ENCODE assay signal across 34 mouse cellular contexts in the genomic region with DNA sequence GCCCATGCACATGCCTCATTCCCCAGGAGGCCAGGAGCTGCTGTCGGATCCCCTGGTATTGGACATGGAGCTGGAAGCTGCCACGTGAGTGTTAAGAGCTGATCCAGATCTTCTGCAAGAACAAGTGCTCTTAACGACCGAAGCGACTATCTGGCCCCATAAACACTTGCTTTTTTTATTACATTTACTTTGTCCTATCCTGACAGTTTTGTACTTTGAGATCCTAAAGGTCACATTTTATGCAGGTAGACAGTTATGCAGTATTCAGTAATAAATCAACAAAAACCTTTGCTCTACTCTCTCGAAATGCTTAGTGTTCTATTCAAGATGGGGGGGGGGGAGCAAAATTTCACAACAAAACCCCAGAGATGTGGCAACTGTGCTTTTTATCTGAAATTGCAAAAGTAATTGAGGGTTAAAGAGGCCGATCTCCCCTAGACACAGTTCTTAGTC. TPM values are rescaled to one million over a fixed set of nuclear protein-coding genes. Genes with fewer than 3 reads are reported as not detected.
A peak's percentile ranks its signal among the peaks of the same experiment; 100 is the strongest.
DNase-seq lines count a peak whose midpoint lies in the region; ATAC-seq and TF ChIP-seq lines count a peak whose summit lies in the region.
"Had no signal": no experiment of that assay in that cellular context is flagged by ENCODE, and none has a peak within 500 bp of the region (broad histone marks: within the 10 kb centered on the region; RNA-seq: fewer than 3 reads in every experiment).

No protein-coding gene starts in this region.

- no peak for TF ChIP-seq POLR2A in liver, adult 2 months (IDR thresholded peaks at IDR 0.05; ENCODE audit: extremely low read depth, insufficient read depth, low read length)

- H3K27ac ChIP-seq in kidney, embryonic 16.5 days (ENCODE audit: low read length), result no peak overlapping the region
- peak overlapping the region; percentile 89 for H3K27ac ChIP-seq in liver, adult 2 months (replicated peaks; ENCODE audit: insufficient read depth, low read depth, low read length)
- H3K27ac ChIP-seq: embryonic facial prominence, embryonic 10.5 days; embryonic facial prominence, embryonic 15.5 days; forebrain, embryonic 12.5 days; heart, embryonic 10.5 days; heart, embryonic 15.5 days; left cerebral cortex, adult 2 months; limb, embryonic 12.5 days; liver, embryonic 12.5 days; macrophage; neural tube, embryonic 15.5 days had no signal

- 62% methylated on average over 7 of the region's 7 CpGs for WGBS in kidney, embryonic 16.5 days
- 22% methylated on average over 7 of the region's 7 CpGs for WGBS in liver, adult 2 months

- TF ChIP-seq CTCF in liver, adult 2 months (IDR thresholded peaks at IDR 0.05; ENCODE audit: low read depth, low read length), result no peak

- H3K27me3 ChIP-seq in kidney, embryonic 16.5 days (ENCODE audit: insufficient read depth, low read length), result no peaks in the 10 kb centered on the region
- no peaks in the 10 kb centered on the region for H3K27me3 ChIP-seq in liver, adult 2 months (ENCODE audit: control insufficient read depth, insufficient read depth, low read length)
- H3K27me3 ChIP-seq: embryonic facial prominence, embryonic 15.5 days; forebrain, embryonic 12.5 days; heart, embryonic 15.5 days; limb, embryonic 12.5 days; liver, embryonic 12.5 days; neural tube, embryonic 15.5 days had no signal

- peaks cover 12% of the 10 kb centered on the region for H3K4me1 ChIP-seq in kidney, embryonic 16.5 days (ENCODE audit: insufficient read depth, low read length)
- peaks cover 23% of the 10 kb centered on the region for H3K4me1 ChIP-seq in liver, adult 2 months (ENCODE audit: control insufficient read depth, insufficient read depth, low read length)

- H3K9me3 ChIP-seq in kidney, embryonic 16.5 days (ENCODE audit: low read length), result no peaks in the 10 kb centered on the region
- H3K9me3 ChIP-seq: embryonic facial prominence, embryonic 10.5 days; embryonic facial prominence, embryonic 15.5 days; forebrain, embryonic 12.5 days; heart, embryonic 10.5 days; heart, embryonic 15.5 days; limb, embryonic 12.5 days; liver, embryonic 12.5 days; neural tube, embryonic 15.5 days had no signal

- peaks cover 6% of the 10 kb centered on the region; the same call in 1 of the 2 replicates for H3K79me2 ChIP-seq in liver, adult 2 months (ENCODE audit: control insufficient read depth, insufficient read depth, low read length)

- no peak overlapping the region for H3K4me3 ChIP-seq in kidney, embryonic 16.5 days (ENCODE audit: low read length)
- H3K4me3 ChIP-seq in liver, adult 2 months (ENCODE audit: insufficient read depth, low read depth, low read length), result no peak overlapping the region
- H3K4me3 ChIP-seq: embryonic facial prominence, embryonic 10.5 days; embryonic facial prominence, embryonic 15.5 days; forebrain, embryonic 12.5 days; heart, embryonic 10.5 days; heart, embryonic 15.5 days; left cerebral cortex, adult 2 months; limb, embryonic 12.5 days; liver, embryonic 12.5 days; neural tube, embryonic 15.5 days had no signal

- no peak overlapping the region for H3K9ac ChIP-seq in kidney, embryonic 16.5 days (replicated peaks; ENCODE audit: low read length)
- H3K9ac ChIP-seq in liver, adult 2 months (ENCODE audit: low read depth, low read length), result peak overlapping the region; percentile 54; the same call in 1 of the 2 replicates
- H3K9ac ChIP-seq: embryonic facial prominence, embryonic 15.5 days; forebrain, embryonic 12.5 days; heart, embryonic 15.5 days; limb, embryonic 12.5 days; liver, embryonic 12.5 days; liver, postnatal 0 days; neural tube, embryonic 15.5 days had no signal

- peak; percentile 52 for DNase-seq in kidney, adult 11 months
- peak; percentile 95 for DNase-seq in liver, adult 2 months (ENCODE audit: extremely low read depth, low read depth, low spot score)
- no peak for DNase-seq in liver
- peak; percentile 55 to 71 for DNase-seq in kidney, postnatal 36 days
- DNase-seq in gastrocnemius, postnatal 4 days (ENCODE audit: low spot score in 2 of 2), result no peak
- DNase-seq in frontal cortex, adult 2 months (ENCODE audit: extremely low spot score in 1 of 2, low spot score in 1 of 2), result no peak
- DNase-seq: adrenal gland, postnatal 25 days; B cell, adult 2 months; cerebellum, adult 8-10 months; cerebellum, postnatal 25 days; gastrocnemius, postnatal 36 days; liver, postnatal 0 days; midbrain, embryonic 14.5 days; retina, postnatal 1 day; right cerebral cortex, postnatal 14 days had no signal

- ATAC-seq in kidney, embryonic 16.5 days (ENCODE audit: low FRiP score, low TSS enrichment), result no peak
- peak; percentile 26 for ATAC-seq in granulocyte monocyte progenitor cell, adult 5-6 weeks (replicated peaks; ENCODE audit: poor library complexity, severe bottlenecking)
- ATAC-seq: activated CD4-positive, CD25-positive, alpha-beta regulatory T cell, adult 4 months; hindbrain, embryonic 16.5 days; liver, embryonic 12.5 days; liver, postnatal 0 days had no signal

- H3K4me2 ChIP-seq in kidney, embryonic 16.5 days (replicated peaks; ENCODE audit: low read depth, low read length), result no peak overlapping the region
- H3K4me2 ChIP-seq: embryonic facial prominence, embryonic 15.5 days; forebrain, embryonic 12.5 days; heart, embryonic 15.5 days; limb, embryonic 12.5 days; liver, embryonic 12.5 days; neural tube, embryonic 15.5 days had no signal

- no peaks in the 10 kb centered on the region for H3K36me3 ChIP-seq in kidney, embryonic 16.5 days (ENCODE audit: insufficient read depth, low read length)
- H3K36me3 ChIP-seq in liver, adult 2 months (ENCODE audit: control insufficient read depth, insufficient read depth, low read length), result no peaks in the 10 kb centered on the region
- H3K36me3 ChIP-seq: embryonic facial prominence, embryonic 10.5 days; embryonic facial prominence, embryonic 15.5 days; forebrain, embryonic 12.5 days; heart, embryonic 10.5 days; heart, embryonic 15.5 days; limb, embryonic 12.5 days; liver, embryonic 12.5 days; neural tube, embryonic 15.5 days had no signal

RNA-seq across cellular contexts. Expression of a gene that starts 3.8 kb away (rescaled TPM):
- 26.3 and 32.8 TPM in 2 replicates for polyA plus RNA-seq in kidney, embryonic 16.5 days (2015; fragmentation: Nextera tagmentation; extraction: Ambion mirVana)
- 118 and 137 TPM in 2 replicates for total RNA-seq in liver, adult 2 months (2014; rRNA removed)
- 59.0 and 120 TPM in 2 replicates for polyA plus RNA-seq in liver, adult 2 months (2012; rRNA removed)
- total RNA-seq in granulocyte monocyte progenitor cell, adult 5-6 weeks (2014; fragmentation: Nextera tagmentation), result 13.3 and 30.8 TPM in 2 replicates
- total RNA-seq in granulocyte monocyte progenitor cell, adult 5-6 weeks (2017), result 23.8 and 31.7 TPM in 2 replicates
- total RNA-seq in gastrocnemius, postnatal 4 days (2021), result 10 to 100 TPM; 27.9 to 32.9 TPM
- polyA plus RNA-seq in frontal cortex, adult 2 months (2012; rRNA removed), result 25.9 and 29.0 TPM in 2 replicates

RNA-seq across cellular contexts. Expression of a gene that starts 48.3 kb away (rescaled TPM):
- 0.46 TPM in 1 of 2 replicates, not detected in the other for polyA plus RNA-seq in kidney, embryonic 16.5 days (2015; fragmentation: Nextera tagmentation; extraction: Ambion mirVana)
- total RNA-seq in liver, adult 2 months (2014; rRNA removed), result not detected in 2 replicates
- polyA plus RNA-seq in liver, adult 2 months (2012; rRNA removed), result not detected in 2 replicates
- total RNA-seq in granulocyte monocyte progenitor cell, adult 5-6 weeks (2014; fragmentation: Nextera tagmentation), result not detected in 2 replicates
- total RNA-seq in granulocyte monocyte progenitor cell, adult 5-6 weeks (2017), result 0.30 TPM in 1 of 2 replicates, not detected in the other
- under 1 TPM in 1 of 2 experiments, not detected in 1; 0.29 TPM for total RNA-seq in gastrocnemius, postnatal 4 days (2021)
- polyA plus RNA-seq in frontal cortex, adult 2 months (2012; rRNA removed), result 0.30 and 0.38 TPM in 2 replicates
- total RNA-seq: gastrocnemius, postnatal 36 days; heart, postnatal 25 days had no signal
- polyA plus RNA-seq: activated CD4-positive, CD25-positive, alpha-beta regulatory T cell, adult 4 months; embryonic facial prominence, embryonic 15.5 days; hindbrain, embryonic 11.5 days; liver, embryonic 12.5 days; lung, embryonic 16.5 days; macrophage; neural tube, embryonic 15.5 days; small intestine, adult 2 months; stomach, embryonic 14.5 days had no signal

Comparison
In these comparisons a context has a peak if more than half of its experiments do, and no peak if none do; other contexts are left out.
1. DNase-seq: peak in kidney, adult 11 months (single experiment), liver, adult 2 months (single experiment) and kidney, postnatal 36 days (2 of 2); none in liver (single experiment), gastrocnemius, postnatal 4 days (0 of 2) and frontal cortex, adult 2 months (0 of 2).